In genomic region chr3:95124972-95125371, GRCm38 (mm10) we compare ENCODE assay signal across 8 mouse cellular contexts. TPM values are rescaled to one million over a fixed set of nuclear protein-coding genes. Genes with fewer than 3 reads are reported as not detected.
DNase-seq lines count a peak whose midpoint lies in the region; ATAC-seq and TF ChIP-seq lines count a peak whose summit lies in the region.

No protein-coding gene starts in this region.

- no peak for TF ChIP-seq EP300 in heart, postnatal 0 days (IDR thresholded peaks at IDR 0.05; ENCODE audit: low read depth)

- H3K9ac ChIP-seq in midbrain, postnatal 0 days (replicated peaks; ENCODE audit: low read length, poor library complexity, severe bottlenecking), result no peak overlapping the region
- no peak overlapping the region for H3K9ac ChIP-seq in heart, postnatal 0 days (replicated peaks; ENCODE audit: low read depth, low read length)
- H3K9ac ChIP-seq in neural tube, embryonic 14.5 days (replicated peaks; ENCODE audit: low read depth, low read length), result no peak overlapping the region

- H3K9me3 ChIP-seq in midbrain, postnatal 0 days (ENCODE audit: low read length), result no peaks in the 10 kb centered on the region
- H3K9me3 ChIP-seq in midbrain, embryonic 10.5 days (replicated peaks), result no peaks in the 10 kb centered on the region
- no peaks in the 10 kb centered on the region for H3K9me3 ChIP-seq in heart, postnatal 0 days (replicated peaks; ENCODE audit: control insufficient read depth, low read length)
- no peaks in the 10 kb centered on the region for H3K9me3 ChIP-seq in neural tube, embryonic 14.5 days (ENCODE audit: control insufficient read depth, low read length)

- peaks cover 30% of the 10 kb centered on the region for H3K36me3 ChIP-seq in midbrain, postnatal 0 days (ENCODE audit: insufficient read depth, low read length)
- peaks cover 58% of the 10 kb centered on the region for H3K36me3 ChIP-seq in midbrain, embryonic 10.5 days
- peaks cover 39% of the 10 kb centered on the region for H3K36me3 ChIP-seq in heart, postnatal 0 days (replicated peaks; ENCODE audit: control insufficient read depth, insufficient read depth, low read length)
- H3K36me3 ChIP-seq in neural tube, embryonic 14.5 days (ENCODE audit: control insufficient read depth, insufficient read depth, low read length), result peaks cover 28% of the 10 kb centered on the region

- H3K4me2 ChIP-seq in midbrain, postnatal 0 days (ENCODE audit: low read depth, low read length, poor library complexity, severe bottlenecking), result no peak overlapping the region
- H3K4me2 ChIP-seq in heart, postnatal 0 days (ENCODE audit: low read depth, low read length), result 0 out of 2 replicates have a peak overlapping the region, but pooled peaks have one; percentile 8
- no peak overlapping the region for H3K4me2 ChIP-seq in neural tube, embryonic 14.5 days (ENCODE audit: low read depth, low read length)

- H3K27ac ChIP-seq in midbrain, postnatal 0 days (ENCODE audit: low read depth, low read length), result no peak overlapping the region
- no peak overlapping the region for H3K27ac ChIP-seq in midbrain, embryonic 10.5 days (replicated peaks)
- peak overlapping the region; percentile 57 for H3K27ac ChIP-seq in heart, postnatal 0 days (ENCODE audit: low read depth)
- no peak overlapping the region; the same call in 1 of the 2 replicates for H3K27ac ChIP-seq in neural tube, embryonic 14.5 days (ENCODE audit: low read depth, low read length)

- peak; percentile 55 to 59 for DNase-seq in frontal cortex, postnatal 10 days (ENCODE audit: low spot score in 2 of 2)
- DNase-seq in frontal cortex, postnatal 14 days (ENCODE audit: low spot score in 2 of 2), result no peak
- DNase-seq in midbrain, postnatal 0 days (ENCODE audit: low spot score), result peak; percentile 65
- no peak for DNase-seq in midbrain, embryonic 10.5 days (ENCODE audit: low spot score)
- peak; percentile 75 for DNase-seq in heart, postnatal 0 days (ENCODE audit: low spot score)
- DNase-seq in thymus, postnatal 36 days, result no peak

- H3K4me3 ChIP-seq in midbrain, postnatal 0 days (ENCODE audit: low read depth, low read length), result no peak overlapping the region
- no peak overlapping the region for H3K4me3 ChIP-seq in midbrain, embryonic 10.5 days
- H3K4me3 ChIP-seq in heart, postnatal 0 days (ENCODE audit: low read depth, low read length), result no peak overlapping the region
- no peak overlapping the region for H3K4me3 ChIP-seq in neural tube, embryonic 14.5 days (ENCODE audit: low read depth, low read length)

- H3K4me1 ChIP-seq in midbrain, postnatal 0 days (ENCODE audit: insufficient read depth, low read length), result no peaks in the 10 kb centered on the region
- H3K4me1 ChIP-seq in midbrain, embryonic 10.5 days, result no peaks in the 10 kb centered on the region; the same call in 1 of the 2 replicates
- H3K4me1 ChIP-seq in heart, postnatal 0 days (ENCODE audit: control insufficient read depth, insufficient read depth), result peaks cover 11% of the 10 kb centered on the region; the same call in 1 of the 2 replicates
- no peaks in the 10 kb centered on the region for H3K4me1 ChIP-seq in neural tube, embryonic 14.5 days (ENCODE audit: control insufficient read depth, insufficient read depth, low read length)

- no peak for ATAC-seq in midbrain, postnatal 0 days (ENCODE audit: low FRiP score)
- peak; percentile 69 for ATAC-seq in heart, postnatal 0 days (ENCODE audit: insufficient read depth, low read depth)
- ATAC-seq in neural tube, embryonic 14.5 days (ENCODE audit: low read depth), result peak; percentile 25; the same call in 1 of the 2 replicates
- ATAC-seq in megakaryocyte progenitor cell, adult 5-6 weeks (replicated peaks; ENCODE audit: poor library complexity), result no peak

- WGBS in midbrain, postnatal 0 days, result 36% methylated on average over 5 of the region's 5 CpGs
- WGBS in midbrain, embryonic 10.5 days, result 52% methylated on average over 5 of the region's 5 CpGs
- WGBS in heart, postnatal 0 days, result 5% methylated on average over 5 of the region's 5 CpGs
- 28% methylated on average over 5 of the region's 5 CpGs for WGBS in neural tube, embryonic 14.5 days

- no peaks in the 10 kb centered on the region for H3K27me3 ChIP-seq in midbrain, postnatal 0 days (ENCODE audit: insufficient read depth, low read length)
- H3K27me3 ChIP-seq in midbrain, embryonic 10.5 days (ENCODE audit: low read depth, poor library complexity, severe bottlenecking), result no peaks in the 10 kb centered on the region
- H3K27me3 ChIP-seq in heart, postnatal 0 days (ENCODE audit: control insufficient read depth, insufficient read depth, low read length), result no peaks in the 10 kb centered on the region
- no peaks in the 10 kb centered on the region for H3K27me3 ChIP-seq in neural tube, embryonic 14.5 days (ENCODE audit: control insufficient read depth, insufficient read depth, low read length)

- no peak for TF ChIP-seq CTCF in midbrain, postnatal 0 days (IDR thresholded peaks at IDR 0.05)
- no peak for TF ChIP-seq CTCF in heart, postnatal 0 days (IDR thresholded peaks at IDR 0.05; ENCODE audit: low read depth)

RNA-seq across cellular contexts. Expression of gene Tmod4, which starts 0.7 kb away (rescaled TPM):
- not detected in 2 replicates for total RNA-seq in midbrain, postnatal 0 days (2014; rRNA removed)
- 0.41 and 0.49 TPM in 2 replicates for polyA plus RNA-seq in midbrain, postnatal 0 days (2015; fragmentation: Nextera tagmentation; extraction: Ambion mirVana)
- 0.27 and 0.88 TPM in 2 replicates for polyA plus RNA-seq in midbrain, embryonic 10.5 days (2016; fragmentation: Nextera tagmentation; extraction: Ambion mirVana)
- total RNA-seq in heart, postnatal 0 days (2014; rRNA removed; ENCODE audit: low replicate concordance), result 1.2 and 14.3 TPM in 2 replicates
- polyA plus RNA-seq in heart, postnatal 0 days (2015; fragmentation: Nextera tagmentation; extraction: Ambion mirVana), result 2.7 and 2.9 TPM in 2 replicates
- polyA plus RNA-seq in neural tube, embryonic 14.5 days (2014; fragmentation: Nextera tagmentation; extraction: Ambion mirVana), result 0.72 and 0.98 TPM in 2 replicates
- 1.1 and 2.6 TPM in 2 replicates for total RNA-seq in megakaryocyte progenitor cell, adult 5-6 weeks (2015)
- total RNA-seq in megakaryocyte progenitor cell, adult 5-6 weeks (2017), result 2.3 and 2.5 TPM in 2 replicates

RNA-seq across cellular contexts. Expression of gene Scnm1, which starts 8.8 kb away (rescaled TPM):
- total RNA-seq in midbrain, postnatal 0 days (2014; rRNA removed), result 47.6 and 60.4 TPM in 2 replicates
- polyA plus RNA-seq in midbrain, postnatal 0 days (2015; fragmentation: Nextera tagmentation; extraction: Ambion mirVana), result 69.6 and 82.7 TPM in 2 replicates
- polyA plus RNA-seq in midbrain, embryonic 10.5 days (2016; fragmentation: Nextera tagmentation; extraction: Ambion mirVana), result 79.5 and 88.6 TPM in 2 replicates
- total RNA-seq in heart, postnatal 0 days (2014; rRNA removed; ENCODE audit: low replicate concordance), result 16.7 and 38.2 TPM in 2 replicates
- polyA plus RNA-seq in heart, postnatal 0 days (2015; fragmentation: Nextera tagmentation; extraction: Ambion mirVana), result 57.6 and 57.7 TPM in 2 replicates
- 80.8 and 96.9 TPM in 2 replicates for polyA plus RNA-seq in neural tube, embryonic 14.5 days (2014; fragmentation: Nextera tagmentation; extraction: Ambion mirVana)
- 43.4 and 45.8 TPM in 2 replicates for total RNA-seq in megakaryocyte progenitor cell, adult 5-6 weeks (2015)
- total RNA-seq in megakaryocyte progenitor cell, adult 5-6 weeks (2017), result 66.0 and 85.7 TPM in 2 replicates

RNA-seq across cellular contexts. Expression of gene Lysmd1, which starts 8.9 kb away (rescaled TPM):
- 35.3 and 42.2 TPM in 2 replicates for total RNA-seq in midbrain, postnatal 0 days (2014; rRNA removed)
- polyA plus RNA-seq in midbrain, postnatal 0 days (2015; fragmentation: Nextera tagmentation; extraction: Ambion mirVana), result 50.9 and 51.9 TPM in 2 replicates
- polyA plus RNA-seq in midbrain, embryonic 10.5 days (2016; fragmentation: Nextera tagmentation; extraction: Ambion mirVana), result 13.5 and 17.0 TPM in 2 replicates
- total RNA-seq in heart, postnatal 0 days (2014; rRNA removed; ENCODE audit: low replicate concordance), result 6.1 and 7.1 TPM in 2 replicates
- polyA plus RNA-seq in heart, postnatal 0 days (2015; fragmentation: Nextera tagmentation; extraction: Ambion mirVana), result 8.7 and 10.4 TPM in 2 replicates
- polyA plus RNA-seq in neural tube, embryonic 14.5 days (2014; fragmentation: Nextera tagmentation; extraction: Ambion mirVana), result 36.8 and 37.3 TPM in 2 replicates
- 3.1 and 3.6 TPM in 2 replicates for total RNA-seq in megakaryocyte progenitor cell, adult 5-6 weeks (2015)
- total RNA-seq in megakaryocyte progenitor cell, adult 5-6 weeks (2017), result 3.8 and 4.3 TPM in 2 replicates

RNA-seq across cellular contexts. Expression of gene Vps72, which starts 14.2 kb away (rescaled TPM):
- 69.6 and 84.7 TPM in 2 replicates for total RNA-seq in midbrain, postnatal 0 days (2014; rRNA removed)
- polyA plus RNA-seq in midbrain, postnatal 0 days (2015; fragmentation: Nextera tagmentation; extraction: Ambion mirVana), result 131 and 136 TPM in 2 replicates
- 278 and 290 TPM in 2 replicates for polyA plus RNA-seq in midbrain, embryonic 10.5 days (2016; fragmentation: Nextera tagmentation; extraction: Ambion mirVana)
- total RNA-seq in heart, postnatal 0 days (2014; rRNA removed; ENCODE audit: low replicate concordance), result 54.9 and 69.3 TPM in 2 replicates
- 60.8 and 66.9 TPM in 2 replicates for polyA plus RNA-seq in heart, postnatal 0 days (2015; fragmentation: Nextera tagmentation; extraction: Ambion mirVana)
- polyA plus RNA-seq in neural tube, embryonic 14.5 days (2014; fragmentation: Nextera tagmentation; extraction: Ambion mirVana), result 157 and 160 TPM in 2 replicates
- total RNA-seq in megakaryocyte progenitor cell, adult 5-6 weeks (2015), result 40.4 and 47.6 TPM in 2 replicates
- 97.9 and 124 TPM in 2 replicates for total RNA-seq in megakaryocyte progenitor cell, adult 5-6 weeks (2017)

RNA-seq across cellular contexts. Expression of gene Tnfaip8l2, which starts 17.2 kb away (rescaled TPM):
- total RNA-seq in midbrain, postnatal 0 days (2014; rRNA removed), result 0.93 and 1.2 TPM in 2 replicates
- polyA plus RNA-seq in midbrain, postnatal 0 days (2015; fragmentation: Nextera tagmentation; extraction: Ambion mirVana), result 2.2 and 2.8 TPM in 2 replicates
- polyA plus RNA-seq in midbrain, embryonic 10.5 days (2016; fragmentation: Nextera tagmentation; extraction: Ambion mirVana), result 1.8 and 3.0 TPM in 2 replicates
- total RNA-seq in heart, postnatal 0 days (2014; rRNA removed; ENCODE audit: low replicate concordance), result 0.27 and 5.4 TPM in 2 replicates
- polyA plus RNA-seq in heart, postnatal 0 days (2015; fragmentation: Nextera tagmentation; extraction: Ambion mirVana), result 2.7 and 2.8 TPM in 2 replicates
- 2.1 and 4.1 TPM in 2 replicates for polyA plus RNA-seq in neural tube, embryonic 14.5 days (2014; fragmentation: Nextera tagmentation; extraction: Ambion mirVana)
- 17.9 and 18.7 TPM in 2 replicates for total RNA-seq in megakaryocyte progenitor cell, adult 5-6 weeks (2015)
- total RNA-seq in megakaryocyte progenitor cell, adult 5-6 weeks (2017), result 17.8 and 25.1 TPM in 2 replicates

Comparison
In these comparisons a context has a peak if more than half of its experiments do, and no peak if none do; other contexts are left out.
1. DNase-seq: peak in frontal cortex, postnatal 10 days (2 of 2), midbrain, postnatal 0 days (single experiment) and heart, postnatal 0 days (single experiment); none in frontal cortex, postnatal 14 days (0 of 2), midbrain, embryonic 10.5 days (single experiment) and thymus, postnatal 36 days (0 of 2).
2. ATAC-seq: peak in heart, postnatal 0 days (single experiment) and neural tube, embryonic 14.5 days (single experiment); none in midbrain, postnatal 0 days (single experiment) and megakaryocyte progenitor cell, adult 5-6 weeks (single experiment).